ENCODE assay signal across 9 mouse cellular contexts in genomic region chr3:61363989-61364660, GRCm38 (mm10). TPM values are rescaled to one million over a fixed set of nuclear protein-coding genes. Genes with fewer than 3 reads are reported as not detected.
A peak's percentile ranks its signal among the peaks of the same experiment; 100 is the strongest.
DNase-seq lines count a peak whose midpoint lies in the region; ATAC-seq and TF ChIP-seq lines count a peak whose summit lies in the region.
"Had no signal": no experiment of that assay in that cellular context is flagged by ENCODE, and none has a peak within 500 bp of the region (broad histone marks: within the 10 kb centered on the region; RNA-seq: fewer than 3 reads in every experiment).

No protein-coding gene starts in this region.

- peak overlapping the region; percentile 82 for H3K4me2 ChIP-seq in embryonic facial prominence, embryonic 15.5 days (replicated peaks)
- H3K4me2 ChIP-seq in limb, embryonic 13.5 days (replicated peaks): peak overlapping the region; percentile 87
- H3K4me2 ChIP-seq in midbrain, embryonic 15.5 days: peak overlapping the region; percentile 93

- H3K27ac ChIP-seq in bone marrow macrophage, adult 2 months (ENCODE audit: insufficient read depth, low read depth, low read length): peak overlapping the region; percentile 93
- peak overlapping the region; percentile 95 for H3K27ac ChIP-seq in embryonic facial prominence, embryonic 15.5 days (replicated peaks)
- H3K27ac ChIP-seq in limb, embryonic 13.5 days: peak overlapping the region; percentile 89
- peak overlapping the region; percentile 91 for H3K27ac ChIP-seq in midbrain, embryonic 15.5 days

- peaks cover 19% of the 10 kb centered on the region for H3K4me1 ChIP-seq in bone marrow macrophage, adult 2 months (ENCODE audit: control insufficient read depth, insufficient read depth, low read length)
- H3K4me1 ChIP-seq in embryonic facial prominence, embryonic 15.5 days: peaks cover 20% of the 10 kb centered on the region
- H3K4me1 ChIP-seq in limb, embryonic 13.5 days: peaks cover 21% of the 10 kb centered on the region
- H3K4me1 ChIP-seq in midbrain, embryonic 15.5 days: peaks cover 34% of the 10 kb centered on the region

- H3K9ac ChIP-seq in embryonic facial prominence, embryonic 15.5 days: peak overlapping the region; percentile 85
- H3K9ac ChIP-seq in limb, embryonic 13.5 days: peak overlapping the region; percentile 88
- peak overlapping the region; percentile 89 for H3K9ac ChIP-seq in midbrain, embryonic 15.5 days

- H3K9me3 ChIP-seq in embryonic facial prominence, embryonic 15.5 days (replicated peaks): no peaks in the 10 kb centered on the region
- no peaks in the 10 kb centered on the region for H3K9me3 ChIP-seq in limb, embryonic 13.5 days
- H3K9me3 ChIP-seq in midbrain, embryonic 15.5 days: no peaks in the 10 kb centered on the region

- H3K4me3 ChIP-seq in bone marrow macrophage, adult 2 months (ENCODE audit: insufficient read depth, low read length): peak overlapping the region; percentile 98
- H3K4me3 ChIP-seq in embryonic facial prominence, embryonic 15.5 days (replicated peaks): peak overlapping the region; percentile 94
- peak overlapping the region; percentile 89 for H3K4me3 ChIP-seq in limb, embryonic 13.5 days
- peak overlapping the region; percentile 89 for H3K4me3 ChIP-seq in midbrain, embryonic 15.5 days

- no peak; the same call in 1 of the 2 replicates for TF ChIP-seq POLR2A in bone marrow macrophage, adult 2 months (IDR thresholded peaks at IDR 0.05; ENCODE audit: borderline replicate concordance, low read depth, low read length)

- no peaks in the 10 kb centered on the region for H3K36me3 ChIP-seq in embryonic facial prominence, embryonic 15.5 days
- peaks cover 2% of the 10 kb centered on the region; the same call in 1 of the 2 replicates for H3K36me3 ChIP-seq in limb, embryonic 13.5 days
- H3K36me3 ChIP-seq in midbrain, embryonic 15.5 days (replicated peaks): no peaks in the 10 kb centered on the region

- ATAC-seq in embryonic facial prominence, embryonic 15.5 days (ENCODE audit: insufficient number of reproducible peaks, low FRiP score, low TSS enrichment, low read depth): peak; percentile 91
- peak; percentile 88 for ATAC-seq in limb, embryonic 13.5 days (ENCODE audit: low FRiP score, low read depth)
- peak; percentile 96 for ATAC-seq in midbrain, embryonic 15.5 days (replicated peaks)

- H3K27me3 ChIP-seq in embryonic facial prominence, embryonic 15.5 days: no peaks in the 10 kb centered on the region
- no peaks in the 10 kb centered on the region for H3K27me3 ChIP-seq in limb, embryonic 13.5 days
- no peaks in the 10 kb centered on the region for H3K27me3 ChIP-seq in midbrain, embryonic 15.5 days (replicated peaks)
- H3K27me3 ChIP-seq: CH12.LX had no signal

- TF ChIP-seq CTCF in bone marrow macrophage, adult 2 months (IDR thresholded peaks at IDR 0.05; ENCODE audit: low read depth, low read length): no peak

- WGBS in embryonic facial prominence, embryonic 15.5 days: under 1% methylated on average over 43 of the region's 51 CpGs
- under 1% methylated on average over 45 of the region's 51 CpGs for WGBS in limb, embryonic 13.5 days
- under 1% methylated on average over 51 of the region's 51 CpGs for WGBS in midbrain, embryonic 15.5 days

- peak; percentile 90 for DNase-seq in 3T3-L1 (ENCODE audit: low read depth, low spot score)
- DNase-seq in heart, adult 9 months (ENCODE audit: low spot score in 2 of 2): peak; percentile 91 to 93
- peak; percentile 90 for DNase-seq in kidney, adult 9 months
- peak; percentile 88 to 93 for DNase-seq in spleen, adult 18-20 months

RNA-seq across cellular contexts. Expression of gene B430305J03Rik, which starts 1.6 kb away (rescaled TPM):
- 1.9 and 2.7 TPM in 2 replicates for polyA plus RNA-seq in bone marrow macrophage, adult 2 months (2012; ENCODE audit: insufficient read depth, insufficient read length, missing spikeins)
- not detected in 2 replicates for polyA plus RNA-seq in embryonic facial prominence, embryonic 15.5 days (2015; fragmentation: Nextera tagmentation; extraction: Ambion mirVana)
- polyA plus RNA-seq in limb, embryonic 13.5 days (2015; fragmentation: Nextera tagmentation; extraction: Ambion mirVana): not detected in 2 replicates
- not detected in 2 replicates for polyA plus RNA-seq in midbrain, embryonic 15.5 days (2015; fragmentation: Nextera tagmentation; extraction: Ambion mirVana)

RNA-seq across cellular contexts. Expression of gene Rap2b, which starts 2.7 kb away (rescaled TPM):
- polyA plus RNA-seq in bone marrow macrophage, adult 2 months (2012; ENCODE audit: insufficient read depth, insufficient read length, missing spikeins): 62.7 and 64.1 TPM in 2 replicates
- polyA plus RNA-seq in embryonic facial prominence, embryonic 15.5 days (2015; fragmentation: Nextera tagmentation; extraction: Ambion mirVana): 16.1 and 17.8 TPM in 2 replicates
- polyA plus RNA-seq in limb, embryonic 13.5 days (2015; fragmentation: Nextera tagmentation; extraction: Ambion mirVana): 12.7 and 12.8 TPM in 2 replicates
- polyA plus RNA-seq in midbrain, embryonic 15.5 days (2015; fragmentation: Nextera tagmentation; extraction: Ambion mirVana): 10.9 and 11.0 TPM in 2 replicates

Comparison
In these comparisons a context has a peak if more than half of its experiments do, and no peak if none do; other contexts are left out.
1. Peak in every context shown above with its lines: DNase-seq, ATAC-seq, H3K4me3 ChIP-seq and H3K27ac ChIP-seq.